Mouse (Mus musculus): ENCODE measurements around the gene Tsr3. TPM values are rescaled to one million over a fixed set of nuclear protein-coding genes. Genes with fewer than 3 reads are reported as not detected.
A peak's percentile ranks its signal among the peaks of the same experiment; 100 is the strongest.

Tsr3 gene
- total and polyA plus RNA-seq, 3 experiments = 38.7 to 42.3 (median 40.8) TPM

DNA sequence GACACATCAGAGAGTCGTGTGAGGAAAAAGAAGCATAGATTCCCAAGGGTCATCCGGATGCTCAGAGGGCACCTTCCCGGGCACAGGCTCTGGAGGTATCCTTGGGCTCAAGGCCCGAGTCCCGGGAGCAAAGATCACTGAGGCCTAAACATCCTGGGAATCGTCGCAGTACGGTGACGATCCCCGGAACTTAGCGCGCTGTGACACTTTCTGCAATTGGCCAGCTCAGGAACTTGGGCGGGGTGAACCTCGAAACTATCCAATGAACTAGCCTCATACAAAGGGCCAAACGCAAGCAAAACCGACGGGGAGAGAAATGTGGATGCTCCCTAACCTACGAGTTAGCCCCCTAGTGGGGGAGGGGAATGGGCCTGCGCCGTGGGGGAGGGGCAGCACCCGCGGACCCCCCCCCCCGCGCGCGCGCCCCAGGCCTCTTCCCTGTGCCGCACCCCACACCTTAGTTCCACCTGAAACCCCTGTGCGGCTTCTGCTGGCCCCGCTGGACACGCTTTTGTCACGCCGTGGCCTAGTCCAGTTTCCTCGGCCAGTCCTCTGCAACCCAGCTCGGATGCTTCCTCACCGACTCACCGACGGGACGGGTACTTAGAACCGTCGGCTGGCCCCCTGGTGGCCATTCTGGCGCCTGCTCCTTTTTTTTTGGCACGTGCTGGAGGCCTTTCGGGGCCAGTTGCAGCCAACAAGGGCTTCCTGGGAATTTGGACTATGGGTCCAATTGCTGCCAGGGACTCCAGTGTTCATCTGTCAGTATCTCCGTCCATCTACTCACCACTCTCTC lies 33.9 kb downstream of the Tsr3 start (continued):
- peak; percentile 59; the same call in 1 of the 2 replicates for TF ChIP-seq MEF2A (IDR thresholded peaks at IDR 0.05; ENCODE audit: borderline replicate concordance, low read depth, low read length)

- Histone ChIP-seq H3K27me3 (replicated peaks) (peaks cover 23% of the 10 kb centered on the region), H3K4me1 (ENCODE audit: control insufficient read depth in 1 of 2, insufficient read depth in 2 of 2) (peaks cover 9 to 31% of the 10 kb centered on the region in 2 experiments), H3K36me3 (replicated peaks in 1 of 2; ENCODE audit: control insufficient read depth in 1 of 2, insufficient read depth in 1 of 2, low read length in 1 of 2) (peaks cover 2 to 17% of the 10 kb centered on the region in 2 experiments), H3K4me3 (replicated peaks in 1 of 3; ENCODE audit: low read depth in 2 of 3, low read length in 2 of 3, poor library complexity in 1 of 3) (peak within 1 kb of the TSS; percentile 98 to 100 (median 98)), H3K9me3 (replicated peaks; ENCODE audit: low read length) (no peaks in the 10 kb centered on the region), H3K79me2 (replicated peaks; ENCODE audit: control insufficient read depth, extremely low read depth, insufficient read depth, poor library complexity, severe bottlenecking) (peaks cover 34% of the 10 kb centered on the region), H3K27ac (ENCODE audit: insufficient read depth, low read depth) (peak within 1 kb of the TSS; percentile 88), H3K4me2 (ENCODE audit: insufficient read depth, low read depth, poor library complexity, severe bottlenecking) (peak within 1 kb of the TSS; percentile 49), H3K9ac (ENCODE audit: insufficient read depth, low read depth) (peak within 1 kb of the TSS; percentile 100)
- dilution Hi-C loops (cut with MboI; ENCODE audit: extremely low pct_ligation_motif_present, extremely low pct_unique_long_range_greater_than_20kb, low sequenced_read_pairs) = no loop called here
- in situ Hi-C loops (cut with MboI; ENCODE audit: low pct_ligation_motif_present, low pct_unique_long_range_greater_than_20kb, low sequenced_read_pairs) = loop anchor here (5.0 to 10.0 kb wide), 3 partner anchors 37 to 162 kb away; partner anchors contain the start of genes BC003965 and Unkl
- DNase-seq (ENCODE audit: extremely low read depth) = no peak
- no peak for TF ChIP-seq CHD1 (IDR thresholded peaks at IDR 0.05; ENCODE audit: low read depth, low read length)
- no peak for TF ChIP-seq USF1 (IDR thresholded peaks at IDR 0.05; ENCODE audit: low read depth, low read length)
- TF ChIP-seq CHD2 (IDR thresholded peaks at IDR 0.05; ENCODE audit: low read length) = no peak
- TF ChIP-seq RAD21 (IDR thresholded peaks at IDR 0.05; ENCODE audit: low read depth, low read length) = no peak
- TF ChIP-seq KAT2A (IDR thresholded peaks at IDR 0.05; ENCODE audit: insufficient replicate concordance, low read length) = no peak
- no peak for TF ChIP-seq ZMIZ1 (IDR thresholded peaks at IDR 0.05; ENCODE audit: low read depth, low read length)
- no peak for TF ChIP-seq MXI1 (IDR thresholded peaks at IDR 0.05; ENCODE audit: low read depth, low read length)
- no peak for TF ChIP-seq E2F4 (IDR thresholded peaks at IDR 0.05; ENCODE audit: insufficient replicate concordance, low read depth, low read length)
- TF ChIP-seq JUN (IDR thresholded peaks at IDR 0.05; ENCODE audit: insufficient read depth, low read depth, low read length) = no peak
- TF ChIP-seq ZC3H11A (IDR thresholded peaks at IDR 0.05; ENCODE audit: low read depth, low read length) = no peak
- TF ChIP-seq POLR2AphosphoS2 (IDR thresholded peaks at IDR 0.05; ENCODE audit: low read depth, low read length) = no peak
- no peak for TF ChIP-seq MAX (IDR thresholded peaks at IDR 0.05; ENCODE audit: low read length)
- TF ChIP-seq UBTF (IDR thresholded peaks at IDR 0.05; ENCODE audit: low read depth, low read length) = no peak
- no peak for TF ChIP-seq MEF2A (IDR thresholded peaks at IDR 0.05; ENCODE audit: borderline replicate concordance, low read depth, low read length)
These were observed 34.8 kb downstream of the Tsr3 start, which contains the start of gene Ube2i for GRCm38 (mm10) chr17:25274571-25275346. Gene Ube2i (minus strand): TSS chr17:25274622.

Data from CH12.LX (cell line).